Mouse (Mus musculus) MEL (cell line): ENCODE data around the gene Ano10. TPM values are rescaled to one million over a fixed set of nuclear protein-coding genes. Genes with fewer than 3 reads are reported as not detected.

Source experiments
- DNase-seq: peaks from one replicate; pipeline ENCODE4 v3.0.0; 2011; ENCODE audit warnings: low read depth, low spot score
- H3K27ac ChIP-seq: 2 replicates; pipeline ENCODE4 v1.5.1; 2012; ENCODE audit warnings: low read depth, mild to moderate bottlenecking, control low read depth, low read length, moderate library complexity; ENCODE audit not compliant: control insufficient read depth
- H3K27me3 ChIP-seq, 2 experiments: fragments of 150-350 bp in 1 of 2; sonication (generic) in 1 of 2; 2 replicates each; pipeline ENCODE4 v1.6.1; 2012; ENCODE audit warnings: low read length in 2 of 2, mild to moderate bottlenecking in 2 of 2, improper control_type of control experiment in 1 of 2, moderate library complexity in 1 of 2; ENCODE audit not compliant: insufficient read depth in 2 of 2, control insufficient read depth in 1 of 2
- H3K36me3 ChIP-seq, 2 experiments: 2 replicates each; pipeline ENCODE4 v1.6.1; 2012 to 2014; ENCODE audit warnings: low read length in 2 of 2, improper control_type of control experiment in 1 of 2, inconsistent platforms in 1 of 2, mild to moderate bottlenecking in 1 of 2; ENCODE audit not compliant: insufficient read depth in 2 of 2, control insufficient read depth in 1 of 2
- H3K4me1 ChIP-seq, 2 experiments: fragments of 150-350 bp in 1 of 2; sonication (generic) in 1 of 2; 2 replicates each; pipeline ENCODE4 v1.6.1; 2012; ENCODE audit warnings: low read length in 2 of 2, improper control_type of control experiment in 1 of 2, mild to moderate bottlenecking in 1 of 2; ENCODE audit not compliant: insufficient read depth in 2 of 2, control insufficient read depth in 1 of 2
- H3K4me3 ChIP-seq, 2 experiments: fragments of 150-350 bp in 1 of 2; sonication (generic) in 1 of 2; 2 replicates each; pipeline ENCODE4 v1.5.1; 2012; ENCODE audit warnings: low read depth in 2 of 2, low read length in 2 of 2, mild to moderate bottlenecking in 2 of 2, moderate library complexity in 2 of 2, control low read depth in 1 of 2, improper control_type of control experiment in 1 of 2; ENCODE audit not compliant: control insufficient read depth in 1 of 2, insufficient read depth in 1 of 2
- H3K79me2 ChIP-seq: 2 replicates; pipeline ENCODE4 v1.6.1; 2012; ENCODE audit warnings: mild to moderate bottlenecking, low read length, moderate library complexity; ENCODE audit not compliant: control insufficient read depth, poor library complexity, insufficient read depth
- H3K9ac ChIP-seq: 2 replicates; pipeline ENCODE4 v1.6.1; 2012; ENCODE audit warnings: low read depth, mild to moderate bottlenecking, control low read depth, low read length, moderate library complexity; ENCODE audit not compliant: control insufficient read depth, poor library complexity, severe bottlenecking
- H3K9me3 ChIP-seq: fragments of 150-350 bp; sonication (generic); replicated peaks from 2 replicates; pipeline ENCODE4 v1.6.1; 2012; ENCODE audit warnings: mild to moderate bottlenecking, low read length, improper control_type of control experiment, moderate library complexity; ENCODE audit not compliant: insufficient read depth
- BHLHE40 ChIP-seq: IDR thresholded peaks from 2 replicates; pipeline ENCODE4 v1.6.1; 2012; ENCODE audit warnings: low read depth, mild to moderate bottlenecking, inconsistent platforms, low read length, improper control_type of control experiment, borderline replicate concordance
- CHD1 ChIP-seq: IDR thresholded peaks from 2 replicates; pipeline ENCODE4 v1.6.1; 2012; ENCODE audit warnings: low read depth, mild to moderate bottlenecking, inconsistent platforms, low read length, improper control_type of control experiment
- CHD2 ChIP-seq: IDR thresholded peaks from 2 replicates; pipeline ENCODE4 v1.6.1; 2011; ENCODE audit warnings: low read length, improper control_type of control experiment
- CTCF ChIP-seq, 3 experiments: IDR thresholded peaks in 2 of 3; conservative IDR thresholded peaks in 1 of 3; 2 replicates each; pipeline ENCODE4 v1.5.1; 2011 to 2012; ENCODE audit warnings: low read length in 3 of 3, low read depth in 2 of 3, mild to moderate bottlenecking in 2 of 3, improper control_type of control experiment in 1 of 3, inconsistent platforms in 1 of 3, mixed read lengths in 1 of 3, moderate library complexity in 1 of 3; ENCODE audit not compliant: control insufficient read depth in 1 of 3, insufficient read depth in 1 of 3, poor library complexity in 1 of 3, severe bottlenecking in 1 of 3
- E2F4 ChIP-seq: IDR thresholded peaks from 2 replicates; pipeline ENCODE4 v1.6.1; 2011; ENCODE audit warnings: low read depth, low read length, improper control_type of control experiment, borderline replicate concordance
- ELF1 ChIP-seq: IDR thresholded peaks from 2 replicates; pipeline ENCODE4 v1.6.1; 2014; ENCODE audit warnings: low read depth, mild to moderate bottlenecking, inconsistent platforms, low read length, improper control_type of control experiment, moderate library complexity
- EP300 ChIP-seq, 2 experiments: IDR thresholded peaks; 2 replicates each; pipeline ENCODE4 v1.6.1; 2011; ENCODE audit warnings: improper control_type of control experiment in 2 of 2, low read length in 2 of 2, low read depth in 1 of 2, mild to moderate bottlenecking in 1 of 2
- ETS1 ChIP-seq: IDR thresholded peaks from 2 replicates; pipeline ENCODE4 v1.6.1; 2012; ENCODE audit warnings: low read depth, mild to moderate bottlenecking, inconsistent platforms, low read length, improper control_type of control experiment, moderate library complexity
- GABPA ChIP-seq: IDR thresholded peaks from 2 replicates; pipeline ENCODE4 v1.6.1; 2012; ENCODE audit warnings: low read depth, mild to moderate bottlenecking, inconsistent platforms, low read length, improper control_type of control experiment, moderate library complexity
- GATA1 ChIP-seq: IDR thresholded peaks from 2 replicates; pipeline ENCODE4 v1.6.1; 2011; ENCODE audit warnings: low read depth, low read length, improper control_type of control experiment
- HCFC1 ChIP-seq: IDR thresholded peaks from 2 replicates; pipeline ENCODE4 v1.6.1; 2012; ENCODE audit warnings: low read depth, mild to moderate bottlenecking, inconsistent platforms, low read length, improper control_type of control experiment, moderate library complexity
- JUND ChIP-seq: IDR thresholded peaks from 2 replicates; pipeline ENCODE4 v1.6.1; 2011; ENCODE audit warnings: low read depth, mild to moderate bottlenecking, improper control_type of control experiment, low read length
- KAT2A ChIP-seq: conservative IDR thresholded peaks from 2 replicates; pipeline ENCODE4 v1.6.1; 2012; ENCODE audit warnings: low read depth, low read length, improper control_type of control experiment, inconsistent platforms
- MAFK ChIP-seq: IDR thresholded peaks from 2 replicates; pipeline ENCODE4 v1.6.1; 2011; ENCODE audit warnings: low read depth, mild to moderate bottlenecking, low read length, improper control_type of control experiment, borderline replicate concordance
- MAX ChIP-seq: IDR thresholded peaks from 2 replicates; pipeline ENCODE4 v1.6.1; 2011; ENCODE audit warnings: low read length, improper control_type of control experiment
- MAZ ChIP-seq: IDR thresholded peaks from 2 replicates; pipeline ENCODE4 v1.6.1; 2012; ENCODE audit warnings: low read depth, mild to moderate bottlenecking, inconsistent platforms, low read length, improper control_type of control experiment
- MEF2A ChIP-seq: IDR thresholded peaks from 2 replicates; pipeline ENCODE4 v1.6.1; 2014; ENCODE audit warnings: low read depth, mild to moderate bottlenecking, inconsistent platforms, low read length, improper control_type of control experiment; ENCODE audit not compliant: poor library complexity, insufficient replicate concordance, severe bottlenecking; ENCODE audit errors: extremely low read depth
- MXI1 ChIP-seq: IDR thresholded peaks from 2 replicates; pipeline ENCODE4 v1.6.1; 2011; ENCODE audit warnings: mild to moderate bottlenecking, low read depth, low read length, improper control_type of control experiment
- MYB ChIP-seq: IDR thresholded peaks from 2 replicates; pipeline ENCODE4 v1.6.1; 2011; ENCODE audit warnings: mild to moderate bottlenecking, low read depth, low read length, improper control_type of control experiment
- MYC ChIP-seq: IDR thresholded peaks from 2 replicates; pipeline ENCODE4 v1.6.1; 2011; ENCODE audit warnings: low read depth, mild to moderate bottlenecking, low read length, improper control_type of control experiment, moderate library complexity
- NRF1 ChIP-seq: IDR thresholded peaks from 2 replicates; pipeline ENCODE4 v1.6.1; 2014; ENCODE audit warnings: low read depth, mild to moderate bottlenecking, inconsistent platforms, low read length, improper control_type of control experiment, moderate library complexity; ENCODE audit not compliant: poor library complexity, insufficient read depth, severe bottlenecking
- POLR2A ChIP-seq, 2 experiments: IDR thresholded peaks; 2 replicates each; pipeline ENCODE4 v1.6.1; 2011 to 2012; ENCODE audit warnings: low read length in 2 of 2, mild to moderate bottlenecking in 2 of 2, control low read depth in 1 of 2, improper control_type of control experiment in 1 of 2, low read depth in 1 of 2, moderate library complexity in 1 of 2; ENCODE audit not compliant: control insufficient read depth in 1 of 2, insufficient read depth in 1 of 2, poor library complexity in 1 of 2
- POLR2AphosphoS2 ChIP-seq: IDR thresholded peaks from 2 replicates; pipeline ENCODE4 v1.6.1; 2011; ENCODE audit warnings: low read length, improper control_type of control experiment
- POLR2AphosphoS5 ChIP-seq: IDR thresholded peaks from 2 replicates; pipeline ENCODE4 v1.6.1; 2012; ENCODE audit warnings: low read depth, borderline replicate concordance, mild to moderate bottlenecking, inconsistent platforms, low read length, moderate library complexity, mixed read lengths
- RAD21 ChIP-seq: IDR thresholded peaks from 2 replicates; pipeline ENCODE4 v1.6.1; 2011; ENCODE audit warnings: mild to moderate bottlenecking, low read depth, low read length, improper control_type of control experiment
- RCOR1 ChIP-seq: IDR thresholded peaks from 2 replicates; pipeline ENCODE4 v1.6.1; 2012; ENCODE audit warnings: low read depth, mild to moderate bottlenecking, inconsistent platforms, low read length, improper control_type of control experiment
- SMC3 ChIP-seq: IDR thresholded peaks from 2 replicates; pipeline ENCODE4 v1.6.1; 2011; ENCODE audit warnings: low read depth, low read length, improper control_type of control experiment
- TAL1 ChIP-seq: IDR thresholded peaks from 2 replicates; pipeline ENCODE4 v1.6.1; 2012; ENCODE audit warnings: mild to moderate bottlenecking, inconsistent platforms, low read length, moderate library complexity, mixed read lengths
- TBP ChIP-seq: IDR thresholded peaks from 2 replicates; pipeline ENCODE4 v1.8.0; 2011; ENCODE audit warnings: low read depth, low read length, improper control_type of control experiment
- TCF12 ChIP-seq: IDR thresholded peaks from 2 replicates; pipeline ENCODE4 v1.6.1; 2014; ENCODE audit warnings: low read depth, mild to moderate bottlenecking, inconsistent platforms, low read length, improper control_type of control experiment, moderate library complexity
- UBTF ChIP-seq: IDR thresholded peaks from 2 replicates; pipeline ENCODE4 v1.6.1; 2012; ENCODE audit warnings: low read depth, mild to moderate bottlenecking, inconsistent platforms, low read length, improper control_type of control experiment, moderate library complexity, borderline replicate concordance; ENCODE audit not compliant: insufficient read depth
- USF1 ChIP-seq: IDR thresholded peaks from 2 replicates; pipeline ENCODE4 v1.6.1; 2014; ENCODE audit warnings: low read depth, mild to moderate bottlenecking, inconsistent platforms, low read length, improper control_type of control experiment, moderate library complexity
- USF2 ChIP-seq, 2 experiments: IDR thresholded peaks; 2 replicates each; pipeline ENCODE4 v1.6.1; 2011 to 2012; ENCODE audit warnings: improper control_type of control experiment in 2 of 2, low read length in 2 of 2, borderline replicate concordance in 1 of 2, inconsistent platforms in 1 of 2, low read depth in 1 of 2, mild to moderate bottlenecking in 1 of 2; ENCODE audit not compliant: insufficient read depth in 1 of 2
- ZC3H11A ChIP-seq: IDR thresholded peaks from 2 replicates; pipeline ENCODE4 v1.6.1; 2012; ENCODE audit warnings: low read depth, mild to moderate bottlenecking, inconsistent platforms, low read length, improper control_type of control experiment
- ZKSCAN1 ChIP-seq: IDR thresholded peaks from 2 replicates; pipeline ENCODE4 v1.6.1; 2012; ENCODE audit warnings: low read depth, mild to moderate bottlenecking, inconsistent platforms, low read length, improper control_type of control experiment, moderate library complexity
- ZMIZ1 ChIP-seq: IDR thresholded peaks from 2 replicates; pipeline ENCODE4 v1.6.1; 2012; ENCODE audit warnings: low read depth, mild to moderate bottlenecking, inconsistent platforms, low read length, improper control_type of control experiment, moderate library complexity
- ZNF384 ChIP-seq: IDR thresholded peaks from 2 replicates; pipeline ENCODE4 v1.6.1; 2012; ENCODE audit warnings: low read depth, mild to moderate bottlenecking, inconsistent platforms, low read length, improper control_type of control experiment
- polyA plus RNA-seq, 2 experiments: library from polyadenylated mRNA; stranded (reverse) in 1 of 2; unstranded in 1 of 2; fragments of >175 nt in 1 of 2; fragments of >200 nt in 1 of 2; gene quantifications; 2 replicates each; pipeline versions ENCODE4 v1.2.1 to v1.2.4; 2012; ENCODE audit warnings: low replicate concordance in 2 of 2, low read depth in 1 of 2; ENCODE audit not compliant: insufficient read length in 2 of 2, insufficient read depth in 1 of 2, missing spikeins in 1 of 2
- total RNA-seq: library from RNA; depleted of rRNA; stranded (reverse); fragments of 300-350 nt; gene quantifications from 2 replicates; pipeline ENCODE4 v1.2.3, GENCODE M21; 2012

Gene Ano10
- total and polyA plus RNA-seq, 3 experiments = 0.54 to 3.1 TPM; not detected in 1

DNA sequence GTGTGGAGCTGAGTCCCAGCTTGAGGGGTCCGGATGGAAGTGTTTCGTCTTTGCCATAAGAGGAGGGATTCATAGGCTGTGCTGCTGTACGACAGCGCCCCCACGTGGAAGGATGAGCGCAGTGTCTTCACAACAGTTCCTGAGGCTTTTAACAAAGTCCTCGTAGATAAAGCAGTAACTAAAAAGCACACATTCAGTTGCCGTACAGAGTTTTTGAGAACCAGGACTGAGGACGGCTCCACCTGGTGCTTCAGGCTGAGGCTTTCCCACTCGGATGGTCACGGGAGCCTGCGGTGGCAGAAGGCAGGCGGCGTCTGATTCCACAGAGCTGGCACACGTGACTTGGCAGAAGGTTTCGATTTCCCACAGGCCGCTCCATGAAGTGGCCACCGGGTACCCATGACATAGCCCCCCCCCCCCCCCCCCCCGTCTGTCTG lies 16.4 kb upstream of the Ano10 start:
- Histone ChIP-seq H3K4me1 (peaks cover 0 to 17% of the 10 kb centered on the region in 2 experiments; a peak in 2 of 4 replicates), H3K27me3 (peaks cover 0 to 2% of the 10 kb centered on the region in 2 experiments; a peak in 3 of 4 replicates), H3K4me3 (peak overlapping the region; percentile 70 to 85), H3K9me3 (no peaks in the 10 kb centered on the region), H3K79me2 (no peaks in the 10 kb centered on the region), H3K36me3 (peaks cover 0 to 13% of the 10 kb centered on the region in 2 experiments; a peak in 2 of 4 replicates), H3K27ac (no peak overlapping the region), H3K9ac (peak overlapping the region; percentile 82)
- DNase-seq = peak; percentile 89
- TF ChIP-seq CHD2 (no peak), SMC3 (peak; percentile 65), MYC (0 out of 2 replicates have a peak, but pooled peaks have one; percentile 40), TCF12 (no peak), ETS1 (no peak), BHLHE40 (peak; percentile 65; the same call in 1 of the 2 replicates), TAL1 (no peak), ZC3H11A (peak; percentile 40; the same call in 1 of the 2 replicates), RCOR1 (no peak), TBP (no peak), E2F4 (no peak), MAZ (no peak), MXI1 (no peak), HCFC1 (no peak), KAT2A (no peak), NRF1 (no peak), GABPA (no peak), MEF2A (no peak), JUND (no peak), POLR2AphosphoS2 (no peak), MYB (no peak), POLR2A (IDR thresholded peaks at IDR 0.05; ENCODE audit: control insufficient read depth in 1 of 2, insufficient read depth in 1 of 2, low read depth in 1 of 2, low read length in 2 of 2, poor library complexity in 1 of 2) (no peak), ELF1 (no peak), ZNF384 (no peak), GATA1 (no peak), CTCF (IDR thresholded peaks at IDR 0.05 in 2 of 3, conservative IDR thresholded peaks at IDR 0.05 in 1 of 3; ENCODE audit: control insufficient read depth in 1 of 3, insufficient read depth in 1 of 3, low read depth in 2 of 3, low read length in 3 of 3, poor library complexity in 1 of 3, severe bottlenecking in 1 of 3) (peak; percentile 89 to 95 (median 95)), ZKSCAN1 (no peak), UBTF (no peak), USF2 (IDR thresholded peaks at IDR 0.05; ENCODE audit: borderline replicate concordance in 1 of 2, insufficient read depth in 1 of 2, low read depth in 1 of 2, low read length in 2 of 2) (0 out of 4 replicates have a peak, but pooled peaks of 1 of the 2 experiments have one; percentile 35), RAD21 (peak; percentile 80), POLR2AphosphoS5 (no peak), ZMIZ1 (no peak), USF1 (peak; percentile 84), CHD1 (no peak), MAFK (no peak), MAX (peak; percentile 49), EP300 (IDR thresholded peaks at IDR 0.05; ENCODE audit: low read depth in 1 of 2, low read length in 2 of 2) (no peak)
